Mouse (Mus musculus): ENCODE measurements at regions not wholly inside any gene's neighbourhood (a gene's known extent, or its start where the extent isn't known, plus 50 kb on each side); places are given as distances from the start of the nearest gene placed in this dataset.

GRCm38 (mm10) chr8:97308304-97308703 lies 1420.0 kb upstream of the Got2 start:
- Histone ChIP-seq H3K9me3 (ENCODE audit: control insufficient read depth, low read length) (no peaks in the 10 kb centered on the region), H3K4me1 (replicated peaks; ENCODE audit: control insufficient read depth, insufficient read depth) (no peaks in the 10 kb centered on the region), H3K9ac (ENCODE audit: low read length) (no peak overlapping the region), H3K4me3 (ENCODE audit: low read depth, low read length) (no peak overlapping the region), H3K27ac (replicated peaks) (no peak overlapping the region), H3K27me3 (ENCODE audit: control insufficient read depth, insufficient read depth, low read length) (no peaks in the 10 kb centered on the region), H3K36me3 (ENCODE audit: control insufficient read depth, insufficient read depth, low read length) (no peaks in the 10 kb centered on the region), H3K4me2 (replicated peaks; ENCODE audit: low read depth) (no peak overlapping the region)
- TF ChIP-seq EP300 (optimal IDR thresholded peaks at IDR 0.05) (no peak), CTCF (IDR thresholded peaks at IDR 0.05; ENCODE audit: low read depth) (no peak)
- WGBS, result 68% methylated on average over 7 of the region's 7 CpGs
- DNase-seq (ENCODE audit: low spot score) (no peak), ATAC-seq (ENCODE audit: low FRiP score, low TSS enrichment) (no peak)

GRCm38 (mm10) chr8:97270582-97270981 lies 1382.2 kb upstream of the Got2 start:
- no peaks in the 10 kb centered on the region for H3K9me3 ChIP-seq (ENCODE audit: control insufficient read depth, low read length)
- no peak for DNase-seq (ENCODE audit: low spot score)
- TF ChIP-seq EP300 (optimal IDR thresholded peaks at IDR 0.05) (no peak), CTCF (IDR thresholded peaks at IDR 0.05; ENCODE audit: low read depth) (no peak)

GRCm38 (mm10) chr8:97260964-97261363 lies 1372.6 kb upstream of the Got2 start:
- ATAC-seq (ENCODE audit: low FRiP score, low TSS enrichment) (no peak), DNase-seq (ENCODE audit: low spot score) (no peak)
- no peaks in the 10 kb centered on the region for H3K9me3 ChIP-seq (ENCODE audit: control insufficient read depth, low read length)
- H3K4me3 ChIP-seq (ENCODE audit: low read depth, low read length), result no peak overlapping the region
- H3K4me1 ChIP-seq (replicated peaks; ENCODE audit: control insufficient read depth, insufficient read depth), result no peaks in the 10 kb centered on the region
- no peak overlapping the region for H3K9ac ChIP-seq (ENCODE audit: low read length)
- TF ChIP-seq CTCF (IDR thresholded peaks at IDR 0.05; ENCODE audit: low read depth) (no peak), EP300 (optimal IDR thresholded peaks at IDR 0.05) (no peak)
- no peak overlapping the region for H3K27ac ChIP-seq (replicated peaks)
- no peaks in the 10 kb centered on the region for H3K27me3 ChIP-seq (ENCODE audit: control insufficient read depth, insufficient read depth, low read length)
- no peak overlapping the region for H3K4me2 ChIP-seq (replicated peaks; ENCODE audit: low read depth)
- no peaks in the 10 kb centered on the region for H3K36me3 ChIP-seq (ENCODE audit: control insufficient read depth, insufficient read depth, low read length)
- WGBS, result 76% methylated on average over 1 of the region's 1 CpGs

More at GRCm38 (mm10) chr8:97270582-97270981, 1382.2 kb upstream of the Got2 start:
- H3K4me3 ChIP-seq (ENCODE audit: low read depth, low read length), result no peak overlapping the region
- 35% methylated on average over 3 of the region's 3 CpGs for WGBS
- H3K4me1 ChIP-seq (replicated peaks; ENCODE audit: control insufficient read depth, insufficient read depth), result no peaks in the 10 kb centered on the region
- H3K27ac ChIP-seq (replicated peaks), result no peak overlapping the region
- no peaks in the 10 kb centered on the region for H3K27me3 ChIP-seq (ENCODE audit: control insufficient read depth, insufficient read depth, low read length)
- H3K4me2 ChIP-seq (replicated peaks; ENCODE audit: low read depth), result no peak overlapping the region
- H3K9ac ChIP-seq (ENCODE audit: low read length), result no peak overlapping the region
- no peaks in the 10 kb centered on the region for H3K36me3 ChIP-seq (ENCODE audit: control insufficient read depth, insufficient read depth, low read length)
- no peak for ATAC-seq (ENCODE audit: low FRiP score, low TSS enrichment)

GRCm38 (mm10) chr8:97254169-97254568 lies 1365.8 kb upstream of the Got2 start:
- Histone ChIP-seq H3K4me1 (replicated peaks; ENCODE audit: control insufficient read depth, insufficient read depth) (no peaks in the 10 kb centered on the region), H3K9ac (ENCODE audit: low read length) (no peak overlapping the region), H3K9me3 (ENCODE audit: control insufficient read depth, low read length) (no peaks in the 10 kb centered on the region), H3K27ac (replicated peaks) (no peak overlapping the region), H3K4me3 (ENCODE audit: low read depth, low read length) (no peak overlapping the region), H3K36me3 (ENCODE audit: control insufficient read depth, insufficient read depth, low read length) (no peaks in the 10 kb centered on the region), H3K27me3 (ENCODE audit: control insufficient read depth, insufficient read depth, low read length) (no peaks in the 10 kb centered on the region), H3K4me2 (replicated peaks; ENCODE audit: low read depth) (no peak overlapping the region)
- no peak for DNase-seq (ENCODE audit: low spot score)
- no peak for ATAC-seq (ENCODE audit: low FRiP score, low TSS enrichment)
- no peak for TF ChIP-seq EP300 (optimal IDR thresholded peaks at IDR 0.05)
- no peak for TF ChIP-seq CTCF (IDR thresholded peaks at IDR 0.05; ENCODE audit: low read depth)

- H3K9ac ChIP-seq (ENCODE audit: low read length), result no peak overlapping the region
- no peaks in the 10 kb centered on the region for H3K9me3 ChIP-seq (ENCODE audit: control insufficient read depth, low read length)
- TF ChIP-seq EP300 (optimal IDR thresholded peaks at IDR 0.05) (no peak), CTCF (IDR thresholded peaks at IDR 0.05; ENCODE audit: low read depth) (no peak)
- no peaks in the 10 kb centered on the region for H3K4me1 ChIP-seq (replicated peaks; ENCODE audit: control insufficient read depth, insufficient read depth)
- H3K4me3 ChIP-seq (ENCODE audit: low read depth, low read length), result no peak overlapping the region
- no peaks in the 10 kb centered on the region for H3K27me3 ChIP-seq (ENCODE audit: control insufficient read depth, insufficient read depth, low read length)
- no peak overlapping the region for H3K4me2 ChIP-seq (replicated peaks; ENCODE audit: low read depth)
- no peak overlapping the region for H3K27ac ChIP-seq (replicated peaks)
- no peak for ATAC-seq (ENCODE audit: low FRiP score, low TSS enrichment)
- no peaks in the 10 kb centered on the region for H3K36me3 ChIP-seq (ENCODE audit: control insufficient read depth, insufficient read depth, low read length)
- DNase-seq (ENCODE audit: low spot score), result no peak
- 83% methylated on average over 3 of the region's 3 CpGs for WGBS
These were observed 1363.9 kb upstream of the Got2 start for GRCm38 (mm10) chr8:97252232-97252631.

- H3K27ac ChIP-seq (replicated peaks), result no peak overlapping the region
- H3K9me3 ChIP-seq (ENCODE audit: control insufficient read depth, low read length), result no peaks in the 10 kb centered on the region
- no peaks in the 10 kb centered on the region for H3K27me3 ChIP-seq (ENCODE audit: control insufficient read depth, insufficient read depth, low read length)
- WGBS, result 46% methylated on average over 5 of the region's 5 CpGs
- H3K9ac ChIP-seq (ENCODE audit: low read length), result no peak overlapping the region
- no peak overlapping the region for H3K4me2 ChIP-seq (replicated peaks; ENCODE audit: low read depth)
- no peak overlapping the region for H3K4me3 ChIP-seq (ENCODE audit: low read depth, low read length)
- DNase-seq (ENCODE audit: low spot score) (no peak), ATAC-seq (ENCODE audit: low FRiP score, low TSS enrichment) (no peak)
- TF ChIP-seq EP300 (optimal IDR thresholded peaks at IDR 0.05) (no peak), CTCF (IDR thresholded peaks at IDR 0.05; ENCODE audit: low read depth) (no peak)
- H3K36me3 ChIP-seq (ENCODE audit: control insufficient read depth, insufficient read depth, low read length), result no peaks in the 10 kb centered on the region
- no peaks in the 10 kb centered on the region for H3K4me1 ChIP-seq (replicated peaks; ENCODE audit: control insufficient read depth, insufficient read depth)
These were observed 1363.1 kb upstream of the Got2 start for GRCm38 (mm10) chr8:97251458-97251865.
